Mouse (Mus musculus): ENCODE results near the gene Tanc2. TPM values are rescaled to one million over a fixed set of nuclear protein-coding genes. Genes with fewer than 3 reads are reported as not detected.

Tanc2 gene
- total RNA-seq, 2 experiments from 2014 or later, result 1.1 to 3.4 TPM

Other genes with a start within 250 kb of the Tanc2 start
- gene March10, start 133.3 kb upstream of the Tanc2 start, total RNA-seq (2015), result not detected in 2 replicates
- gene March10, start 133.3 kb upstream of the Tanc2 start, total RNA-seq (2017), result not detected in 2 replicates